Mouse (Mus musculus) sigmoid colon, adult 10 weeks (tissue): ENCODE measurements around the gene Abtb2. TPM values are rescaled to one million over a fixed set of nuclear protein-coding genes. Genes with fewer than 3 reads are reported as not detected.

Experiments
- polyA plus RNA-seq: library from polyadenylated mRNA; stranded (reverse); fragments of 350-450 nt; fragmentation: Illumina TruSeq; extraction: RNeasy Lipid Tissue Mini Kit (QIAGEN cat#74804); gene quantifications from one replicate; pipeline ENCODE4 v1.2.3, GENCODE M21; 2014; ENCODE audit warnings: low read depth, low replicate concordance

Abtb2 gene
- 1.1 TPM for polyA plus RNA-seq

DNA sequence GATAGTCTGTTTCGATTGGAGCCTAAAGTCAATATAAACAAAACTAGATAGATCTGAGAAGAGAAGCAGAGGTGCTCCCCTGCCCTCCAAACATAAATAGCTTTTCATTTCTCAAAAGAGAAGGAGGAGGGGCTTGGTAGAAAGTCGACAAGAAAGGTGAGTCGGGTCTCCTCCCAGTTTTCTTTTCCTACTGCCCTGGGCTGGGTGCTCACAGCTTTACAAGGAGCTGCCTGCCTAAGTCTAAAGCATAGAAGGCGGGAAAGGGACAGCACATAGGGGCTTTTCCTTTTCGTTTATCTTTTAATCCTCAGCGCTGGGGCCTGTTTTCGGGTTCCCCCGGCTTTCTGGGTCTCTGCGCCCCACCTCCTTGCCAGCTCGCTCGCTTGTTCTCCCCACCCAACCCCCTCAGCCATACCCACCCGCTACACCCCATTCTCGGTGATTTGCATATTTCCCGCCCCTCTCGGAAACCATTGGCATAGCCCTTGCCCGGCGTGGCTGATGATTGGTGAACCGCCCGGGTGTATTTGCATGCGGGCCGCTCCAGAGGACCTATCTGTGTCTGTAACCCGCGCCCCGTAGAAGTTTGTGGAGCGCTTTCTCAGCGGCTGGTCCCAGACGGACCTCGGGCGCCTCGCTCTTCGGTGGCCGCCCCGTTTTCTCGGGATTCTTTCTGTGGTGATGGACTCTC lies at the start of gene Abtb2:
Gene Abtb2, plus strand, starts transcription at position 579 of the 691 bp plus-strand sequence.

DNA sequence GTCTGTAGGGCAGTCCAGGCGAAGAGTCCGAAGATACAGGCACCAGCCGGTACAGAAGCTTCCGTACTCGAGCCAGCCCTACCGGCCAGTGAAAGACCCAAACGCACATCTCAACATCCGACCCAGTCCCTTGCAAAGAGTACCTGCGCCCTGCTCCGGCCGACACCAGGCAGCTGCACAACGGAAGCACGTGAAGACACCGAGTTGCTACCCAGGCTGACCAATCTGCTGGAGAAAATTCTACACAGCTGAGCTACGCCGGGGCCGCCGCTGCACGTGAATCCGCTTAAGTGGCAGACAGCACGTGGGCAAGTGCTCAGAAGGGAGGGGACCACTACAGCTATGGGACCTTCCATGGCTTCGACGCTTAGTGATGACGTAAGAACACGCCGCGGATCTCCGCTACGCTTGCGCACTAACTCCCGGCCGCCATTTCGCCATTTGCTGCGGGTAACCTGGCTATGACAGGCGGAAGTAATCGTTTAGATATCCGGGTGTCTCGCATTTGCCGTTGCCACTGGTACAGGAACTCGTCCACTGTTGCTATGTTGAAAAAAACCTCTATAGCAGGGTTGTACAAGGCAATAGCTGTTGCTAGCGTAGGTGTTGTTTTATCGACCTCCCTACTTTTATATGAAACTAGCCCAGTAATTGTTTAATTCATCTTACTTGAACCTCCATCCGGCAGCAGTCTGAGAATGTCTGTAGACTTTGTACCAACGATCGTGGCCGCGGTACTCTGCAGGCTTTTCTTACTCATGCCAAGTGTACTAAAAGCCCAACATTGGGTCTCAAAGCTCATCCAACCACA lies 195.0 kb downstream of the Abtb2 start, which contains the start of gene Nat10:
Gene Nat10, minus strand, starts transcription at position 365 of the 811 bp plus-strand sequence.

Other genes with a start within 250 kb of the Abtb2 start
- gene Elf5, start 154.6 kb upstream of the Abtb2 start, polyA plus RNA-seq = not detected
- gene Cat, start 81.2 kb upstream of the Abtb2 start, polyA plus RNA-seq = 117 TPM
- 37.2 TPM for gene Nat10, start 195.0 kb downstream of the Abtb2 start, polyA plus RNA-seq
- gene Caprin1, start 231.3 kb downstream of the Abtb2 start, polyA plus RNA-seq = 577 TPM